Mouse (Mus musculus) ES-E14 (cell line): ENCODE measurements at regions not wholly inside any gene's neighbourhood (a gene's known extent, or its start where the extent isn't known, plus 50 kb on each side); places are given as distances from the start of the nearest gene placed in this dataset.

Experiments
- DNase-seq: peaks from one replicate; pipeline ENCODE4 v3.0.0-alpha.2; 2013; ENCODE audit warnings: low read depth, low spot score
- H3K27ac ChIP-seq: 2 replicates; pipeline ENCODE4 v1.5.1; 2012; ENCODE audit warnings: low read depth, mild to moderate bottlenecking, low read length, moderate library complexity, mixed read lengths; ENCODE audit not compliant: poor library complexity, insufficient read depth, severe bottlenecking
- H3K36me3 ChIP-seq: 2 replicates; pipeline ENCODE4 v1.6.1; 2012; ENCODE audit warnings: mild to moderate bottlenecking, low read length, moderate library complexity, mixed read lengths; ENCODE audit not compliant: control insufficient read depth, poor library complexity, insufficient read depth, severe bottlenecking
- H3K4me1 ChIP-seq, 2 experiments: fragments of 150-350 bp in 1 of 2; sonication (generic) in 1 of 2; 2 replicates each; pipeline ENCODE4 v1.6.1; 2012; ENCODE audit warnings: low read length in 2 of 2, mild to moderate bottlenecking in 1 of 2, mixed read lengths in 1 of 2; ENCODE audit not compliant: control insufficient read depth in 2 of 2, insufficient read depth in 2 of 2, poor library complexity in 1 of 2
- H3K4me3 ChIP-seq, 2 experiments: fragments of 150-350 bp in 1 of 2; sonication (generic) in 1 of 2; 2 replicates each; pipeline ENCODE4 v1.5.1; 2012; ENCODE audit warnings: low read length in 2 of 2, low read depth in 1 of 2, mild to moderate bottlenecking in 1 of 2, mixed read lengths in 1 of 2; ENCODE audit not compliant: insufficient read depth in 1 of 2, poor library complexity in 1 of 2, severe bottlenecking in 1 of 2
- H3K9ac ChIP-seq: 2 replicates; pipeline ENCODE4 v1.6.1; 2012; ENCODE audit warnings: low read depth, mild to moderate bottlenecking, low read length, mixed read lengths; ENCODE audit not compliant: poor library complexity, insufficient read depth, severe bottlenecking
- H3K9me3 ChIP-seq: fragments of 150-350 bp; sonication (generic); 2 replicates; pipeline ENCODE4 v1.6.1; 2012; ENCODE audit warnings: low read depth, mild to moderate bottlenecking, low read length; ENCODE audit not compliant: control insufficient read depth, insufficient read depth
- CHD2 ChIP-seq: IDR thresholded peaks from 2 replicates; pipeline ENCODE4 v1.6.1; 2014; ENCODE audit warnings: mild to moderate bottlenecking, low read depth, low read length, inconsistent platforms
- HCFC1 ChIP-seq: IDR thresholded peaks from 2 replicates; pipeline ENCODE4 v1.6.1; 2012; ENCODE audit warnings: low read length, inconsistent platforms, borderline replicate concordance; ENCODE audit not compliant: insufficient read depth
- MAFK ChIP-seq: IDR thresholded peaks from 2 replicates; pipeline ENCODE4 v1.6.1; 2014; ENCODE audit warnings: mild to moderate bottlenecking, low read depth, low read length, inconsistent platforms; ENCODE audit not compliant: insufficient read depth
- ZC3H11A ChIP-seq: IDR thresholded peaks from 2 replicates; pipeline ENCODE4 v1.6.1; 2012; ENCODE audit warnings: low read depth, mild to moderate bottlenecking, inconsistent platforms, low read length, borderline replicate concordance
- ZNF384 ChIP-seq: IDR thresholded peaks from 2 replicates; pipeline ENCODE4 v1.6.1; 2012; ENCODE audit warnings: low read depth, low read length, inconsistent platforms
- in situ Hi-C, 2 experiments: fragments of 600-800 bp; cut with MboI; formaldehyde crosslinking; loops; one replicate each; pipeline ENCODE4 v1.15.1; 2025; ENCODE audit warnings: low sequenced_read_pairs in 2 of 2, inconsistent platforms in 1 of 2; ENCODE audit not compliant: unreplicated experiment in 2 of 2

DNA sequence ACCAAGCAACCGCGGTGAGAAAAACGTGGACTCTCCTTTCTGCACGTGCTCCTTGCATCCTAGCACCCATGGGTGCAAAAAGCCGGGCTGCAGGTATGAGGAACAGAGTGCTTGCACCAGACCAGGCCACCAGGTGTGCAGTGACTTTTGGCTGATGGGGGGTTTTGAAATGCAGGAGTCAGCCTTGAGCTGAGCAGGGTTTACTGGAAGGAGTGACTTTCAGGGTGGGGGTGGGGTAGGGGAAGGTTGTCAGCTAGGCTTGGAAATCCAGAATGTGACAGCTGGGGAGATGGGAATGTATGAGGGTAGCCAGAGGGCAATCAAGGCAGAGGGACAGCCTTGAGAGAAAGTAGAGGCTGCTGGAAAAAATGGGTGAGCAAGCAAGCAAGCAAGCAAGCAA is 58.8 kb downstream of the Gadd45g start:
- Histone ChIP-seq H3K9me3 (no peaks in the 10 kb centered on the region), H3K9ac (no peak overlapping the region), H3K27ac (no peak overlapping the region), H3K4me1 (peaks cover 13 to 29% of the 10 kb centered on the region in 2 experiments), H3K4me3 (no peak overlapping the region), H3K36me3 (no peaks in the 10 kb centered on the region)
- TF ChIP-seq CHD2 (0 out of 2 replicates have a peak, but pooled peaks have one; percentile 21), ZNF384 (no peak), ZC3H11A (no peak)
- in situ Hi-C loops = no loop called here
- DNase-seq = no peak

DNA sequence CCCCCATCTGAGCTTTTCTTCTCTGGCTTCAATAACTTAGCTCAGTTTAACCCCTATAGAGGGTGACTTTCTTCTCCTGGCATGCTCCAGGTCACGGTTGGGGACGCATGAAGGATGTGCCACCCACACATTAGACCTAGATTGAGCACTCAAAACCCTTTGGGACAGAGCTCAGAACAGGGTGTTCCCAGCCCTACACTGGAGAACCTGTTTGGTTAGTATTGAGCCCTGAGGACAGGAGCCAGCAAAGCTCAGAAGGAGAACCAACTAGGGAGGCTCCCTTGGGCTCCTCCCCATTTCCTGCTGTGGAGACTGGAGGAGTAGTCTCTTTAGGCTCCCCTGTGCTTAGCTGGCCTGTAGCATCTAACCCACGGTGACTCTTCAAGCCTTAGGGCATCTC is 59.6 kb downstream of the Gadd45g start:
- H3K27ac ChIP-seq = no peak overlapping the region
- no peak for TF ChIP-seq MAFK
- TF ChIP-seq ZC3H11A = no peak
- TF ChIP-seq CHD2 = no peak
- TF ChIP-seq ZNF384 = no peak
- no peak for TF ChIP-seq HCFC1
- in situ Hi-C loops = no loop called here
- H3K9ac ChIP-seq = no peak overlapping the region
- no peaks in the 10 kb centered on the region for H3K9me3 ChIP-seq
- no peak for DNase-seq
- H3K4me1 ChIP-seq = peaks cover 13 to 30% of the 10 kb centered on the region in 2 experiments
- H3K36me3 ChIP-seq = no peaks in the 10 kb centered on the region
- no peak overlapping the region for H3K4me3 ChIP-seq

DNA sequence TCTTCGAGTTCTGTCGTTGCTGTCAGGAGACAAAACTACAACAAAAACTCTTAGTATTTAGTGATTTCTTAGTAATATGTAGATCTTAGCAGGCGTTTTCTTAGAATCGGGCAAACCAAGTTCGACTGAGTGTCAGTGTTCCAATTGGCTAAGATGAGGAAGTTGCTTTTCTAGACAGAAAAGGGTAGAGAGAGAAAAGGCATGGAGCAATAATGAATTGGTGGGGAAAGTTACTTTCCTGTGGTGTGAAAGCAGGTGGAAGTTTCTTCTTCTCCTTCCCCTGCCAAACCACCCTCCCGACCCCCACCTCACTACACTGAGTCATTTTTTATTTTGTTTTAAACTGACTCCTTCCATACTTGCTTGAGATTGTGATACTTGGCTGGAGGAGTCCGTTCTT is 62.0 kb downstream of the Gadd45g start:
- no peaks in the 10 kb centered on the region for H3K36me3 ChIP-seq
- H3K4me3 ChIP-seq = no peak overlapping the region
- H3K4me1 ChIP-seq = peaks cover 9 to 24% of the 10 kb centered on the region in 2 experiments; a peak in 3 of 4 replicates
- H3K9me3 ChIP-seq = no peaks in the 10 kb centered on the region
- TF ChIP-seq ZC3H11A (no peak), CHD2 (no peak), MAFK (no peak), HCFC1 (no peak), ZNF384 (no peak)
- no peak overlapping the region for H3K27ac ChIP-seq
- in situ Hi-C loops = no loop called here
- H3K9ac ChIP-seq = no peak overlapping the region
- no peak for DNase-seq

DNA sequence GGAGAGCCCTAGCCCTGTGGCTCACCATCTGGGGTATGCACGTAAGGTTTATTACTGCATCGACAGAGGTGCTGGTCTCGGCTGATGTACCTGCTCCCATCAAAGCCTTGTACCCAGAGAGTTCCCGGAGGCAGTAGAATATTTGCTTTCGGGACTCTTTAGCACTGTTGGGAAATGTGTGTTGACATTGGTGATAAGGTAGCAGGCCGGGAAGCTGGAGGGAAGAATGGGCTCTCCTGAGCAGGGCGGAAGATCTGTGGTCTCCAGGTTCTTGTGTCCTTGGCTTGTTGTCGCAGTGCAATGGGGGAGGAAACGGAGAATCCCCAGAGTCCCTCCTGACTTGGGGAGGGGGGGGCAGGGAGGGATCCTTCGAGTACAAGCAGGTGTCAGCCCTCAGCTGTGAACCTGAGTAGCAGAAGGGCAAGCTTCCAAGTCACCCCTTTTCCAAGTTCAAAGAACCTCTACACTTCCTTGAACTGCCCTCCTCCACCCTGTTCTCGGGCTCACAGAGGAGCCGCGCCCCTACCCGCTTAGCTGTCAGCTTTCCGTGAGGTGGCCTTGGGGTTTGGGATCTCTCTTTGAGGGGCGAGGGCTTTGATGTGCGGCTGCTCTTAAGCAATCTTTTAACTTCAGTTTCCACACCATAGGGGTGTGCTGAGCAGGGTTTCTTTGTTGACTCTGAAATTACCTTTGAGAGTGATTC is 65.0 kb downstream of the Gadd45g start:
- DNase-seq = no peak
- Histone ChIP-seq H3K27ac (no peak overlapping the region), H3K9me3 (no peaks in the 10 kb centered on the region), H3K36me3 (no peaks in the 10 kb centered on the region), H3K9ac (no peak overlapping the region), H3K4me3 (no peak overlapping the region), H3K4me1 (peaks cover 0 to 6% of the 10 kb centered on the region in 2 experiments; a peak in 3 of 4 replicates)
- TF ChIP-seq CHD2 (no peak), HCFC1 (no peak), ZNF384 (no peak), ZC3H11A (no peak), MAFK (no peak)
- in situ Hi-C loops = no loop called here

DNA sequence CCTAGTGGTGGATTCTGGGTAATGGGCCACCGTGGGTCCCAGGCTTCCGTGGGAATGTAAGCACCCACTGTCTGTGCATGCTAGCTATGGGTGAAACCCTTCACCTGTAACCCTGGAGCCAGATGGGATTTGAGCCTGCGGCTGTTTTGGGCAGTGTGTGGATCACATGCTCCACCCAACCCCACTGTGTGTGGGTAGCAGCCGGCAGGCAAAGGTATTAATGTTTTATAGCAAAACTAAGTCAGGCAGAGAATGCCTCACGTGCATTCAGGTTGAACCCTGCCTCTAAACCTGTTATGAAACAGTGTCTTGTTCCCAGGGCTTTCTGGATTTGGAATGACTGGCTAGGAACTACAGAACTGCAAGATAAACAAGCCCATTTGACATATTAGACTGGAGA is 66.0 kb downstream of the Gadd45g start:
- in situ Hi-C loops = no loop called here
- no peaks in the 10 kb centered on the region for H3K36me3 ChIP-seq
- peaks cover 1 to 16% of the 10 kb centered on the region in 2 experiments; a peak in 3 of 4 replicates for H3K4me1 ChIP-seq
- H3K9ac ChIP-seq = no peak overlapping the region
- TF ChIP-seq CHD2 = no peak
- TF ChIP-seq ZC3H11A = no peak
- no peak for TF ChIP-seq HCFC1
- TF ChIP-seq ZNF384 = no peak
- TF ChIP-seq MAFK = no peak
- no peak for DNase-seq
- no peaks in the 10 kb centered on the region for H3K9me3 ChIP-seq
- no peak overlapping the region for H3K4me3 ChIP-seq
- no peak overlapping the region for H3K27ac ChIP-seq
